Mouse (Mus musculus) limb, embryonic 14.5 days (tissue): ENCODE results near the gene Gm19345. TPM values are rescaled to one million over a fixed set of nuclear protein-coding genes. Genes with fewer than 3 reads are reported as not detected.

Source experiments
- ATAC-seq: fragments of 200-750 bp; cut with Nextera tagmentation; 2 replicates; pipeline ENCODE4 v1.8.0; 2017; ENCODE audit warnings: low read depth, moderate number of reproducible peaks, moderate TSS enrichment; ENCODE audit not compliant: low FRiP score
- DNase-seq: peaks from one replicate; pipeline ENCODE4 v3.0.0-alpha.2; 2015; ENCODE audit warnings: low spot score
- H3K27ac ChIP-seq: fragments of 300-500 bp; sonication (generic); replicated peaks from 2 replicates; pipeline ENCODE4 v1.5.1; 2014; ENCODE audit warnings: low read depth, mild to moderate bottlenecking, low read length, moderate library complexity, mixed read lengths
- H3K27me3 ChIP-seq: fragments of 300-500 bp; sonication (generic); 2 replicates; pipeline ENCODE4 v1.6.1; 2014; ENCODE audit warnings: low read length, mixed read lengths; ENCODE audit not compliant: control insufficient read depth, insufficient read depth
- H3K36me3 ChIP-seq: fragments of 300-500 bp; sonication (generic); 2 replicates; pipeline ENCODE4 v1.6.1; 2014; ENCODE audit warnings: mild to moderate bottlenecking, low read length, moderate library complexity, mixed read lengths; ENCODE audit not compliant: control insufficient read depth, insufficient read depth
- H3K4me1 ChIP-seq: fragments of 300-500 bp; sonication (generic); 2 replicates; pipeline ENCODE4 v1.6.1; 2014; ENCODE audit warnings: antibody characterized with exemption, low read length, mixed read lengths; ENCODE audit not compliant: control insufficient read depth, insufficient read depth
- H3K4me2 ChIP-seq: fragments of 300-500 bp; sonication (generic); replicated peaks from 2 replicates; pipeline ENCODE4 v1.6.1; 2014; ENCODE audit warnings: low read depth, mild to moderate bottlenecking, low read length, moderate library complexity; ENCODE audit not compliant: severe bottlenecking
- H3K4me3 ChIP-seq: fragments of 300-500 bp; sonication (generic); replicated peaks from 2 replicates; pipeline ENCODE4 v1.5.1; 2014; ENCODE audit warnings: low read length
- H3K9ac ChIP-seq: fragments of 300-500 bp; sonication (generic); 2 replicates; pipeline ENCODE4 v1.6.1; 2014; ENCODE audit warnings: mild to moderate bottlenecking, low read depth, low read length, moderate library complexity; ENCODE audit not compliant: severe bottlenecking
- H3K9me3 ChIP-seq: fragments of 300-500 bp; sonication (generic); 2 replicates; pipeline ENCODE4 v1.6.1; 2016; ENCODE audit warnings: low read length; ENCODE audit not compliant: control insufficient read depth
- POLR2A ChIP-seq: fragments of 200-500 bp; IDR thresholded peaks from 2 replicates; pipeline ENCODE4 v1.8.0; 2012; ENCODE audit warnings: inconsistent platforms, mild to moderate bottlenecking, moderate library complexity, borderline replicate concordance; ENCODE audit not compliant: insufficient read depth, insufficient read length; ENCODE audit errors: extremely low read depth
- WGBS: fragments of 180-500 bp; shearing (Covaris S2); extraction: QIAGEN DNeasy Blood & Tissue Kit; methylation state at CpG from one replicate; pipeline ENCODE4 v1.1.7; 2014; 5-methylcytosine and 5-hydroxymethylcytosine counted together
- polyA plus RNA-seq, 2 experiments: library from polyadenylated mRNA; depleted of rRNA in 1 of 2; stranded (reverse) in 1 of 2; unstranded in 1 of 2; fragments of >200 nt; fragmentation: Nextera tagmentation in 1 of 2; extraction: Ambion mirVana in 1 of 2; gene quantifications; 2 replicates each; pipeline versions ENCODE4 v1.2.1 to v1.2.3; 2012 to 2014

The Gm19345 gene
- polyA plus RNA-seq, 2 experiments, result 0.13 TPM; not detected in 1

- Histone ChIP-seq H3K4me1 (peaks cover 24% of the 10 kb centered on the region), H3K9ac (no peak overlapping the region), H3K27me3 (peaks cover 43% of the 10 kb centered on the region), H3K4me2 (no peak overlapping the region), H3K36me3 (no peaks in the 10 kb centered on the region), H3K9me3 (no peaks in the 10 kb centered on the region), H3K27ac (no peak overlapping the region), H3K4me3 (no peak overlapping the region)
- TF ChIP-seq POLR2A, result no peak
- WGBS, result 84% methylated on average over 4 of the region's 4 CpGs
- DNase-seq (no peak), ATAC-seq (no peak)
These were observed 38.6 kb upstream of the Gm19345 start for GRCm38 (mm10) chr7:19813161-19813560.

GRCm38 (mm10) chr7:19813579-19814122 is 38.2 kb upstream of the Gm19345 start:
- Histone ChIP-seq H3K9ac (no peak overlapping the region), H3K4me1 (peaks cover 24% of the 10 kb centered on the region), H3K9me3 (no peaks in the 10 kb centered on the region), H3K4me2 (no peak overlapping the region), H3K27ac (no peak overlapping the region), H3K4me3 (no peak overlapping the region), H3K36me3 (no peaks in the 10 kb centered on the region), H3K27me3 (peaks cover 38% of the 10 kb centered on the region)
- DNase-seq (no peak), ATAC-seq (no peak)
- TF ChIP-seq POLR2A, result no peak
- WGBS, result 75% methylated on average over 6 of the region's 6 CpGs

- Histone ChIP-seq H3K9me3 (0 out of 2 replicates have a peak, but pooled peaks cover 3% of the 10 kb centered on the region), H3K36me3 (no peaks in the 10 kb centered on the region), H3K4me2 (peak overlapping the region; percentile 69), H3K27me3 (peaks cover 19% of the 10 kb centered on the region), H3K9ac (peak overlapping the region; percentile 18; the same call in 1 of the 2 replicates), H3K4me3 (peak overlapping the region; percentile 39), H3K4me1 (peaks cover 20% of the 10 kb centered on the region), H3K27ac (0 out of 2 replicates have a peak overlapping the region, but pooled peaks have one; percentile 15)
- DNase-seq (no peak), ATAC-seq (no peak)
- 32% methylated on average over 17 of the region's 17 CpGs for WGBS
- no peak for TF ChIP-seq POLR2A
These were observed 36.2 kb upstream of the Gm19345 start for GRCm38 (mm10) chr7:19815296-19816223.

GRCm38 (mm10) chr7:19816224-19816771 is 35.5 kb upstream of the Gm19345 start:
- TF ChIP-seq POLR2A, result no peak

More at GRCm38 (mm10) chr7:19816224-19816771, 35.5 kb upstream of the Gm19345 start:
- WGBS, result 1% methylated on average over 27 of the region's 28 CpGs
- Histone ChIP-seq H3K4me3 (peak overlapping the region; percentile 39), H3K4me1 (peaks cover 17% of the 10 kb centered on the region), H3K9ac (peak overlapping the region; percentile 18; the same call in 1 of the 2 replicates), H3K4me2 (peak overlapping the region; percentile 69), H3K27me3 (peaks cover 14% of the 10 kb centered on the region), H3K9me3 (0 out of 2 replicates have a peak, but pooled peaks cover 5% of the 10 kb centered on the region), H3K27ac (peak overlapping the region; percentile 38; the same call in 1 of the 2 replicates), H3K36me3 (no peaks in the 10 kb centered on the region)
- peak; percentile 68 for DNase-seq
- ATAC-seq, result peak; percentile 70
